Mouse (Mus musculus) naive thymus-derived CD4-positive, alpha-beta T cell, adult 5 months (primary cell): Measurements from ENCODE around the gene Mcf2. TPM values are rescaled to one million over a fixed set of nuclear protein-coding genes. Genes with fewer than 3 reads are reported as not detected.

Experiments used
- polyA plus RNA-seq: library from polyadenylated mRNA; unstranded; fragments of 100-300 nt; shearing (Covaris generic); gene quantifications from one replicate; pipeline ENCODE4 v1.2.1, GENCODE M21; 2017

Gene Mcf2
- polyA plus RNA-seq, result not detected

GRCm38 (mm10) chrX:60178744-60179458, at the start of gene Mcf2:
Gene Mcf2 (minus strand): TSS chrX:60179089.

Other genes with a start within 250 kb of the Mcf2 start
- gene F9, start 179.6 kb downstream of the Mcf2 start, polyA plus RNA-seq, result not detected